ENCODE assay signal across 10 mouse cellular contexts in genomic region chr16:13640064-13640463, GRCm38 (mm10). TPM values are rescaled to one million over a fixed set of nuclear protein-coding genes. Genes with fewer than 3 reads are reported as not detected.
DNase-seq lines count a peak whose midpoint lies in the region; ATAC-seq and TF ChIP-seq lines count a peak whose summit lies in the region.
"Had no signal": no experiment of that assay in that cellular context is flagged by ENCODE, and none has a peak within 500 bp of the region (broad histone marks: within the 10 kb centered on the region; RNA-seq: fewer than 3 reads in every experiment).

No protein-coding gene starts in this region.

- no peak for TF ChIP-seq POLR2A in ES-Bruce4 (IDR thresholded peaks at IDR 0.05; ENCODE audit: insufficient read depth, low read length)

- peak; percentile 32 for DNase-seq in kidney, postnatal 10 days
- no peak for DNase-seq in kidney, postnatal 14 days
- DNase-seq in A20 (ENCODE audit: low read depth, low spot score) = peak; percentile 90
- no peak for DNase-seq in lung, postnatal 0 days (ENCODE audit: low spot score)
- no peak for DNase-seq in hindbrain, embryonic 10.5 days (ENCODE audit: low spot score)
- DNase-seq: cerebellum, adult 11 months; layer of hippocampus, postnatal 36 days had no signal

- H3K27ac ChIP-seq in ES-Bruce4 (ENCODE audit: insufficient read depth, low read length) = no peak overlapping the region
- H3K27ac ChIP-seq in lung, postnatal 0 days (ENCODE audit: low read length) = no peak overlapping the region
- H3K27ac ChIP-seq in hindbrain, embryonic 10.5 days = no peak overlapping the region

- no peak overlapping the region for H3K4me3 ChIP-seq in ES-Bruce4 (ENCODE audit: low read depth, low read length)
- H3K4me3 ChIP-seq in lung, postnatal 0 days (ENCODE audit: low read depth, low read length) = no peak overlapping the region
- H3K4me3 ChIP-seq in hindbrain, embryonic 10.5 days = no peak overlapping the region
- H3K4me3 ChIP-seq: myocyte had no signal

- no peaks in the 10 kb centered on the region for H3K27me3 ChIP-seq in ES-Bruce4 (ENCODE audit: control insufficient read depth, insufficient read depth, low read length, poor library complexity, severe bottlenecking)
- no peaks in the 10 kb centered on the region for H3K27me3 ChIP-seq in lung, postnatal 0 days (replicated peaks; ENCODE audit: insufficient read depth, low read length)
- H3K27me3 ChIP-seq in hindbrain, embryonic 10.5 days (ENCODE audit: insufficient read depth, poor library complexity, severe bottlenecking) = no peaks in the 10 kb centered on the region

- peaks cover 11% of the 10 kb centered on the region for H3K36me3 ChIP-seq in ES-Bruce4 (ENCODE audit: control insufficient read depth, insufficient read depth, low read length, poor library complexity, severe bottlenecking)
- 0 out of 2 replicates have a peak, but pooled peaks cover 10% of the 10 kb centered on the region for H3K36me3 ChIP-seq in lung, postnatal 0 days (ENCODE audit: insufficient read depth, low read length)
- peaks cover 62% of the 10 kb centered on the region for H3K36me3 ChIP-seq in hindbrain, embryonic 10.5 days

- 76% methylated on average over 7 of the region's 7 CpGs for WGBS in lung, postnatal 0 days
- WGBS in hindbrain, embryonic 10.5 days = 80% methylated on average over 7 of the region's 7 CpGs

- H3K4me2 ChIP-seq in lung, postnatal 0 days (replicated peaks; ENCODE audit: low read depth, low read length) = no peak overlapping the region

- no peaks in the 10 kb centered on the region for H3K4me1 ChIP-seq in ES-Bruce4 (ENCODE audit: control insufficient read depth, insufficient read depth, low read length)
- no peaks in the 10 kb centered on the region for H3K4me1 ChIP-seq in lung, postnatal 0 days (ENCODE audit: insufficient read depth, low read depth, low read length)
- H3K4me1 ChIP-seq in hindbrain, embryonic 10.5 days (replicated peaks) = peaks cover 5% of the 10 kb centered on the region

- ATAC-seq in lung, postnatal 0 days = no peak
- no peak for ATAC-seq in granulocyte monocyte progenitor cell, adult 5-6 weeks (replicated peaks; ENCODE audit: poor library complexity, severe bottlenecking)

- TF ChIP-seq CTCF in ES-Bruce4 (IDR thresholded peaks at IDR 0.05; ENCODE audit: low read depth, low read length) = peak; percentile 79
- peak; percentile 50; the same call in 1 of the 2 replicates for TF ChIP-seq CTCF in lung, postnatal 0 days (IDR thresholded peaks at IDR 0.05)

- H3K9me3 ChIP-seq in ES-Bruce4 (replicated peaks; ENCODE audit: control insufficient read depth, insufficient read depth, low read length, poor library complexity, severe bottlenecking) = no peaks in the 10 kb centered on the region
- H3K9me3 ChIP-seq in lung, postnatal 0 days (ENCODE audit: low read length) = no peaks in the 10 kb centered on the region
- H3K9me3 ChIP-seq in hindbrain, embryonic 10.5 days = no peaks in the 10 kb centered on the region

- H3K9ac ChIP-seq in ES-Bruce4 (ENCODE audit: low read depth, poor library complexity, severe bottlenecking) = no peak overlapping the region
- H3K9ac ChIP-seq in lung, postnatal 0 days (replicated peaks; ENCODE audit: low read depth) = no peak overlapping the region

- no peak for TF ChIP-seq EP300 in ES-Bruce4 (IDR thresholded peaks at IDR 0.05; ENCODE audit: insufficient read depth, low read depth, low read length)
- no peak for TF ChIP-seq EP300 in lung, postnatal 0 days (IDR thresholded peaks at IDR 0.05)

RNA-seq across cellular contexts. Expression of gene Parn, which starts 27.9 kb away (rescaled TPM):
- 68.0 and 80.3 TPM in 2 replicates for polyA plus RNA-seq in ES-Bruce4 (2011; ENCODE audit: insufficient read depth, insufficient read length, low read depth, missing spikeins)
- 25.0 and 28.5 TPM in 2 replicates for polyA plus RNA-seq in lung, postnatal 0 days (2015; fragmentation: Nextera tagmentation; extraction: Ambion mirVana)
- total RNA-seq in granulocyte monocyte progenitor cell, adult 5-6 weeks (2014; fragmentation: Nextera tagmentation) = 18.8 and 32.3 TPM in 2 replicates
- 49.3 and 55.0 TPM in 2 replicates for total RNA-seq in granulocyte monocyte progenitor cell, adult 5-6 weeks (2017)
- 41.2 and 48.3 TPM in 2 replicates for polyA plus RNA-seq in hindbrain, embryonic 10.5 days (2016; fragmentation: Nextera tagmentation; extraction: Ambion mirVana)

RNA-seq across cellular contexts. Expression of gene Bfar, which starts 31.6 kb away (rescaled TPM):
- polyA plus RNA-seq in ES-Bruce4 (2011; ENCODE audit: insufficient read depth, insufficient read length, low read depth, missing spikeins) = 24.1 and 25.5 TPM in 2 replicates
- 33.3 and 33.4 TPM in 2 replicates for polyA plus RNA-seq in lung, postnatal 0 days (2015; fragmentation: Nextera tagmentation; extraction: Ambion mirVana)
- total RNA-seq in granulocyte monocyte progenitor cell, adult 5-6 weeks (2014; fragmentation: Nextera tagmentation) = 48.1 and 52.9 TPM in 2 replicates
- total RNA-seq in granulocyte monocyte progenitor cell, adult 5-6 weeks (2017) = 49.8 and 65.2 TPM in 2 replicates
- polyA plus RNA-seq in hindbrain, embryonic 10.5 days (2016; fragmentation: Nextera tagmentation; extraction: Ambion mirVana) = 34.1 and 38.0 TPM in 2 replicates

RNA-seq across cellular contexts. Expression of gene 3110001I22Rik, which starts 31.7 kb away (rescaled TPM):
- polyA plus RNA-seq in ES-Bruce4 (2011; ENCODE audit: insufficient read depth, insufficient read length, low read depth, missing spikeins) = 3.9 and 4.6 TPM in 2 replicates
- 2.8 and 3.1 TPM in 2 replicates for polyA plus RNA-seq in lung, postnatal 0 days (2015; fragmentation: Nextera tagmentation; extraction: Ambion mirVana)
- total RNA-seq in granulocyte monocyte progenitor cell, adult 5-6 weeks (2014; fragmentation: Nextera tagmentation) = 10.4 and 21.6 TPM in 2 replicates
- 23.8 and 25.2 TPM in 2 replicates for total RNA-seq in granulocyte monocyte progenitor cell, adult 5-6 weeks (2017)
- polyA plus RNA-seq in hindbrain, embryonic 10.5 days (2016; fragmentation: Nextera tagmentation; extraction: Ambion mirVana) = 8.7 and 10.0 TPM in 2 replicates

Comparison
In these comparisons a context has a peak if more than half of its experiments do, and no peak if none do; other contexts are left out.
1. DNase-seq: peak in kidney, postnatal 10 days (single experiment) and A20 (single experiment); none in kidney, postnatal 14 days (single experiment), lung, postnatal 0 days (single experiment) and hindbrain, embryonic 10.5 days (single experiment).